Mouse (Mus musculus) MEL (cell line): ENCODE measurements around the gene Mib2. TPM values are rescaled to one million over a fixed set of nuclear protein-coding genes. Genes with fewer than 3 reads are reported as not detected.

ENCODE experiments used
- DNase-seq: peaks from one replicate; pipeline ENCODE4 v3.0.0; 2011; ENCODE audit warnings: low read depth, low spot score
- H3K27ac ChIP-seq: 2 replicates; pipeline ENCODE4 v1.5.1; 2012; ENCODE audit warnings: low read depth, mild to moderate bottlenecking, control low read depth, low read length, moderate library complexity; ENCODE audit not compliant: control insufficient read depth
- H3K27me3 ChIP-seq, 2 experiments: fragments of 150-350 bp in 1 of 2; sonication (generic) in 1 of 2; 2 replicates each; pipeline ENCODE4 v1.6.1; 2012; ENCODE audit warnings: low read length in 2 of 2, mild to moderate bottlenecking in 2 of 2, improper control_type of control experiment in 1 of 2, moderate library complexity in 1 of 2; ENCODE audit not compliant: insufficient read depth in 2 of 2, control insufficient read depth in 1 of 2
- H3K36me3 ChIP-seq, 2 experiments: 2 replicates each; pipeline ENCODE4 v1.6.1; 2012 to 2014; ENCODE audit warnings: low read length in 2 of 2, improper control_type of control experiment in 1 of 2, inconsistent platforms in 1 of 2, mild to moderate bottlenecking in 1 of 2; ENCODE audit not compliant: insufficient read depth in 2 of 2, control insufficient read depth in 1 of 2
- H3K4me1 ChIP-seq, 2 experiments: fragments of 150-350 bp in 1 of 2; sonication (generic) in 1 of 2; 2 replicates each; pipeline ENCODE4 v1.6.1; 2012; ENCODE audit warnings: low read length in 2 of 2, improper control_type of control experiment in 1 of 2, mild to moderate bottlenecking in 1 of 2; ENCODE audit not compliant: insufficient read depth in 2 of 2, control insufficient read depth in 1 of 2
- H3K4me3 ChIP-seq, 2 experiments: fragments of 150-350 bp in 1 of 2; sonication (generic) in 1 of 2; 2 replicates each; pipeline ENCODE4 v1.5.1; 2012; ENCODE audit warnings: low read depth in 2 of 2, low read length in 2 of 2, mild to moderate bottlenecking in 2 of 2, moderate library complexity in 2 of 2, control low read depth in 1 of 2, improper control_type of control experiment in 1 of 2; ENCODE audit not compliant: control insufficient read depth in 1 of 2, insufficient read depth in 1 of 2
- H3K79me2 ChIP-seq: 2 replicates; pipeline ENCODE4 v1.6.1; 2012; ENCODE audit warnings: mild to moderate bottlenecking, low read length, moderate library complexity; ENCODE audit not compliant: control insufficient read depth, poor library complexity, insufficient read depth
- H3K9ac ChIP-seq: 2 replicates; pipeline ENCODE4 v1.6.1; 2012; ENCODE audit warnings: low read depth, mild to moderate bottlenecking, control low read depth, low read length, moderate library complexity; ENCODE audit not compliant: control insufficient read depth, poor library complexity, severe bottlenecking
- H3K9me3 ChIP-seq: fragments of 150-350 bp; sonication (generic); replicated peaks from 2 replicates; pipeline ENCODE4 v1.6.1; 2012; ENCODE audit warnings: mild to moderate bottlenecking, low read length, improper control_type of control experiment, moderate library complexity; ENCODE audit not compliant: insufficient read depth
- BHLHE40 ChIP-seq: IDR thresholded peaks from 2 replicates; pipeline ENCODE4 v1.6.1; 2012; ENCODE audit warnings: low read depth, mild to moderate bottlenecking, inconsistent platforms, low read length, improper control_type of control experiment, borderline replicate concordance
- CHD1 ChIP-seq: IDR thresholded peaks from 2 replicates; pipeline ENCODE4 v1.6.1; 2012; ENCODE audit warnings: low read depth, mild to moderate bottlenecking, inconsistent platforms, low read length, improper control_type of control experiment
- CHD2 ChIP-seq: IDR thresholded peaks from 2 replicates; pipeline ENCODE4 v1.6.1; 2011; ENCODE audit warnings: low read length, improper control_type of control experiment
- CTCF ChIP-seq, 3 experiments: IDR thresholded peaks in 2 of 3; conservative IDR thresholded peaks in 1 of 3; 2 replicates each; pipeline ENCODE4 v1.5.1; 2011 to 2012; ENCODE audit warnings: low read length in 3 of 3, low read depth in 2 of 3, mild to moderate bottlenecking in 2 of 3, improper control_type of control experiment in 1 of 3, inconsistent platforms in 1 of 3, mixed read lengths in 1 of 3, moderate library complexity in 1 of 3; ENCODE audit not compliant: control insufficient read depth in 1 of 3, insufficient read depth in 1 of 3, poor library complexity in 1 of 3, severe bottlenecking in 1 of 3
- ELF1 ChIP-seq: IDR thresholded peaks from 2 replicates; pipeline ENCODE4 v1.6.1; 2014; ENCODE audit warnings: low read depth, mild to moderate bottlenecking, inconsistent platforms, low read length, improper control_type of control experiment, moderate library complexity
- EP300 ChIP-seq, 2 experiments: IDR thresholded peaks; 2 replicates each; pipeline ENCODE4 v1.6.1; 2011; ENCODE audit warnings: improper control_type of control experiment in 2 of 2, low read length in 2 of 2, low read depth in 1 of 2, mild to moderate bottlenecking in 1 of 2
- GABPA ChIP-seq: IDR thresholded peaks from 2 replicates; pipeline ENCODE4 v1.6.1; 2012; ENCODE audit warnings: low read depth, mild to moderate bottlenecking, inconsistent platforms, low read length, improper control_type of control experiment, moderate library complexity
- HCFC1 ChIP-seq: IDR thresholded peaks from 2 replicates; pipeline ENCODE4 v1.6.1; 2012; ENCODE audit warnings: low read depth, mild to moderate bottlenecking, inconsistent platforms, low read length, improper control_type of control experiment, moderate library complexity
- JUND ChIP-seq: IDR thresholded peaks from 2 replicates; pipeline ENCODE4 v1.6.1; 2011; ENCODE audit warnings: low read depth, mild to moderate bottlenecking, improper control_type of control experiment, low read length
- KAT2A ChIP-seq: conservative IDR thresholded peaks from 2 replicates; pipeline ENCODE4 v1.6.1; 2012; ENCODE audit warnings: low read depth, low read length, improper control_type of control experiment, inconsistent platforms
- MAX ChIP-seq: IDR thresholded peaks from 2 replicates; pipeline ENCODE4 v1.6.1; 2011; ENCODE audit warnings: low read length, improper control_type of control experiment
- MAZ ChIP-seq: IDR thresholded peaks from 2 replicates; pipeline ENCODE4 v1.6.1; 2012; ENCODE audit warnings: low read depth, mild to moderate bottlenecking, inconsistent platforms, low read length, improper control_type of control experiment
- MXI1 ChIP-seq: IDR thresholded peaks from 2 replicates; pipeline ENCODE4 v1.6.1; 2011; ENCODE audit warnings: mild to moderate bottlenecking, low read depth, low read length, improper control_type of control experiment
- MYB ChIP-seq: IDR thresholded peaks from 2 replicates; pipeline ENCODE4 v1.6.1; 2011; ENCODE audit warnings: mild to moderate bottlenecking, low read depth, low read length, improper control_type of control experiment
- MYC ChIP-seq: IDR thresholded peaks from 2 replicates; pipeline ENCODE4 v1.6.1; 2011; ENCODE audit warnings: low read depth, mild to moderate bottlenecking, low read length, improper control_type of control experiment, moderate library complexity
- NELFE ChIP-seq: IDR thresholded peaks from 2 replicates; pipeline ENCODE4 v1.6.1; 2011; ENCODE audit warnings: low read depth, low read length, improper control_type of control experiment
- NRF1 ChIP-seq: IDR thresholded peaks from 2 replicates; pipeline ENCODE4 v1.6.1; 2014; ENCODE audit warnings: low read depth, mild to moderate bottlenecking, inconsistent platforms, low read length, improper control_type of control experiment, moderate library complexity; ENCODE audit not compliant: poor library complexity, insufficient read depth, severe bottlenecking
- POLR2A ChIP-seq, 2 experiments: IDR thresholded peaks; 2 replicates each; pipeline ENCODE4 v1.6.1; 2011 to 2012; ENCODE audit warnings: low read length in 2 of 2, mild to moderate bottlenecking in 2 of 2, control low read depth in 1 of 2, improper control_type of control experiment in 1 of 2, low read depth in 1 of 2, moderate library complexity in 1 of 2; ENCODE audit not compliant: control insufficient read depth in 1 of 2, insufficient read depth in 1 of 2, poor library complexity in 1 of 2
- POLR2AphosphoS2 ChIP-seq: IDR thresholded peaks from 2 replicates; pipeline ENCODE4 v1.6.1; 2011; ENCODE audit warnings: low read length, improper control_type of control experiment
- POLR2AphosphoS5 ChIP-seq: IDR thresholded peaks from 2 replicates; pipeline ENCODE4 v1.6.1; 2012; ENCODE audit warnings: low read depth, borderline replicate concordance, mild to moderate bottlenecking, inconsistent platforms, low read length, moderate library complexity, mixed read lengths
- RAD21 ChIP-seq: IDR thresholded peaks from 2 replicates; pipeline ENCODE4 v1.6.1; 2011; ENCODE audit warnings: mild to moderate bottlenecking, low read depth, low read length, improper control_type of control experiment
- RCOR1 ChIP-seq: IDR thresholded peaks from 2 replicates; pipeline ENCODE4 v1.6.1; 2012; ENCODE audit warnings: low read depth, mild to moderate bottlenecking, inconsistent platforms, low read length, improper control_type of control experiment
- SIN3A ChIP-seq: IDR thresholded peaks from 2 replicates; pipeline ENCODE4 v1.6.1; 2012; ENCODE audit warnings: low read length, improper control_type of control experiment, inconsistent platforms
- SMC3 ChIP-seq: IDR thresholded peaks from 2 replicates; pipeline ENCODE4 v1.6.1; 2011; ENCODE audit warnings: low read depth, low read length, improper control_type of control experiment
- TAL1 ChIP-seq: IDR thresholded peaks from 2 replicates; pipeline ENCODE4 v1.6.1; 2012; ENCODE audit warnings: mild to moderate bottlenecking, inconsistent platforms, low read length, moderate library complexity, mixed read lengths
- TBP ChIP-seq: IDR thresholded peaks from 2 replicates; pipeline ENCODE4 v1.8.0; 2011; ENCODE audit warnings: low read depth, low read length, improper control_type of control experiment
- TCF12 ChIP-seq: IDR thresholded peaks from 2 replicates; pipeline ENCODE4 v1.6.1; 2014; ENCODE audit warnings: low read depth, mild to moderate bottlenecking, inconsistent platforms, low read length, improper control_type of control experiment, moderate library complexity
- UBTF ChIP-seq: IDR thresholded peaks from 2 replicates; pipeline ENCODE4 v1.6.1; 2012; ENCODE audit warnings: low read depth, mild to moderate bottlenecking, inconsistent platforms, low read length, improper control_type of control experiment, moderate library complexity, borderline replicate concordance; ENCODE audit not compliant: insufficient read depth
- USF1 ChIP-seq: IDR thresholded peaks from 2 replicates; pipeline ENCODE4 v1.6.1; 2014; ENCODE audit warnings: low read depth, mild to moderate bottlenecking, inconsistent platforms, low read length, improper control_type of control experiment, moderate library complexity
- USF2 ChIP-seq, 2 experiments: IDR thresholded peaks; 2 replicates each; pipeline ENCODE4 v1.6.1; 2011 to 2012; ENCODE audit warnings: improper control_type of control experiment in 2 of 2, low read length in 2 of 2, borderline replicate concordance in 1 of 2, inconsistent platforms in 1 of 2, low read depth in 1 of 2, mild to moderate bottlenecking in 1 of 2; ENCODE audit not compliant: insufficient read depth in 1 of 2
- ZC3H11A ChIP-seq: IDR thresholded peaks from 2 replicates; pipeline ENCODE4 v1.6.1; 2012; ENCODE audit warnings: low read depth, mild to moderate bottlenecking, inconsistent platforms, low read length, improper control_type of control experiment
- ZKSCAN1 ChIP-seq: IDR thresholded peaks from 2 replicates; pipeline ENCODE4 v1.6.1; 2012; ENCODE audit warnings: low read depth, mild to moderate bottlenecking, inconsistent platforms, low read length, improper control_type of control experiment, moderate library complexity
- ZMIZ1 ChIP-seq: IDR thresholded peaks from 2 replicates; pipeline ENCODE4 v1.6.1; 2012; ENCODE audit warnings: low read depth, mild to moderate bottlenecking, inconsistent platforms, low read length, improper control_type of control experiment, moderate library complexity
- ZNF384 ChIP-seq: IDR thresholded peaks from 2 replicates; pipeline ENCODE4 v1.6.1; 2012; ENCODE audit warnings: low read depth, mild to moderate bottlenecking, inconsistent platforms, low read length, improper control_type of control experiment
- polyA plus RNA-seq, 2 experiments: library from polyadenylated mRNA; stranded (reverse) in 1 of 2; unstranded in 1 of 2; fragments of >175 nt in 1 of 2; fragments of >200 nt in 1 of 2; gene quantifications; 2 replicates each; pipeline versions ENCODE4 v1.2.1 to v1.2.4; 2012; ENCODE audit warnings: low replicate concordance in 2 of 2, low read depth in 1 of 2; ENCODE audit not compliant: insufficient read length in 2 of 2, insufficient read depth in 1 of 2, missing spikeins in 1 of 2
- total RNA-seq: library from RNA; depleted of rRNA; stranded (reverse); fragments of 300-350 nt; gene quantifications from 2 replicates; pipeline ENCODE4 v1.2.3, GENCODE M21; 2012

Mib2 gene
- total and polyA plus RNA-seq, 3 experiments: 21.4 to 38.3 TPM; not detected in 1

DNA sequence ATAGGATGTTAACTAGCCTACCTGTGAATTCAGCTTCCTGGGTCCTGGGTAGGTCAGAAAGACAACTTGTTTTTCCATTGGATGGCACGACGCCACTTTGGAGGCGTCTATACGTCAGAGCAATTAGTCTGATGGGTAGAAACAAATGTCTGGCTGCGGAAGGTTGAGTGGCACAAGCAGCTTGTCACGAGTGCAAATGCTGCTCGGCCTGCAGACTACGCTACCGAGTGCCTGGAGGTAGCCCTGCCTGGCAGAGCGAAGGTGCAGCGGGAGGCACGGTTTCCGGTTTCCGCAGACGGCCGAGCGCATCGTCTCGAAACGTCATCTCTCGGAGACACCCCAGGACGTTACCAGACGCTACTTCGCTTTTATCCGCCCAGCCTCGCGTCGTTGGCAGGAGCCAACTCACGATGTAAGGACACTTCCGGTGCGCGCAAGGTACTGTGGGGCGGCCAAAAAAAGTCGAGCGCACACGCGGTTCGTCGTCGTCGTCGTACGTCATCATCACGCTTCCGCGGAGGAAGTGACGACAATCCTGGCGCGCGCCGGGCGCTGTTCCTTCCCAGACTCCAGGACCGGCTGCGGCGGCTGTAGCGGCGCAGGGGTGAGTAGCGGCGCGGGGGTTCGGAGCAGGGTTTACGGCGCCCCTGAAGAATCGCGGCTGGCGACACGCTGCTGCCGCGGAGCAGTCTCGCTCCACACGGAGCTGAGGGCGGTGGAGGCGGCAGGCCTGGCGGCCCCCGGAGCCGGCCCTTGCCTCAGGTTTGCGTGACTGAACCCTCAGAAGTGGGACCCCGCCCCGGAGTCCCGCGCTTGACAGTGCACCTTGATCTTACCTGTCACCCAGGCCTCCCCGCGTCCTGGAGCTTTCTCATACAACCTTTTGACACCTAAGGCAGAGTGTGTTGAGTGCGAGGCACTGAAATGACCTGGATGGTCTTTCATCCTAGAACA, 44.4 kb downstream of the Mib2 start, which contains the start of gene Cdk11b:
TSS of gene Cdk11b (plus strand) at position 517 of the 954 bp plus-strand sequence.
- peaks cover 7 to 15% of the 10 kb centered on the region in 2 experiments for H3K36me3 ChIP-seq
- peak within 1 kb of the TSS; percentile 86 to 99 for H3K4me3 ChIP-seq
- H3K4me1 ChIP-seq: peaks cover 3% of the 10 kb centered on the region in 2 experiments; a peak in 3 of 4 replicates
- peaks cover 10% of the 10 kb centered on the region for H3K79me2 ChIP-seq
- DNase-seq: peak; percentile 100
- peak within 1 kb of the TSS; percentile 93 for H3K27ac ChIP-seq
- no peaks in the 10 kb centered on the region for H3K9me3 ChIP-seq
- no peaks in the 10 kb centered on the region for H3K27me3 ChIP-seq
- peak within 1 kb of the TSS; percentile 81 for H3K9ac ChIP-seq
- TF ChIP-seq RCOR1: 0 out of 2 replicates have a peak, but pooled peaks have one; percentile 40
- TF ChIP-seq NELFE: peak; percentile 93
- peak in 1 of 2 experiments; percentile 54; a peak in 2 of 4 replicates for TF ChIP-seq EP300 (IDR thresholded peaks at IDR 0.05; ENCODE audit: low read depth in 1 of 2, low read length in 2 of 2)
- peak; percentile 94 for TF ChIP-seq MXI1
- TF ChIP-seq JUND: no peak
- peak; percentile 49; the same call in 1 of the 2 replicates for TF ChIP-seq BHLHE40
- peak; percentile 94 for TF ChIP-seq ELF1
- TF ChIP-seq UBTF: no peak
- peak; percentile 32 for TF ChIP-seq CHD2
- peak; percentile 65; the same call in 1 of the 2 replicates for TF ChIP-seq TBP
- TF ChIP-seq CTCF (IDR thresholded peaks at IDR 0.05 in 2 of 3, conservative IDR thresholded peaks at IDR 0.05 in 1 of 3; ENCODE audit: control insufficient read depth in 1 of 3, insufficient read depth in 1 of 3, low read depth in 2 of 3, low read length in 3 of 3, poor library complexity in 1 of 3, severe bottlenecking in 1 of 3): no peak
- peak; percentile 51; the same call in 1 of the 2 replicates for TF ChIP-seq USF1
- TF ChIP-seq ZNF384: peak; percentile 89
- peak; percentile 86; the same call in 1 of the 2 replicates for TF ChIP-seq MAZ
- no peak for TF ChIP-seq ZKSCAN1
- TF ChIP-seq CHD1: no peak
- peak; percentile 73 to 96 for TF ChIP-seq POLR2A (IDR thresholded peaks at IDR 0.05; ENCODE audit: control insufficient read depth in 1 of 2, insufficient read depth in 1 of 2, low read depth in 1 of 2, low read length in 2 of 2, poor library complexity in 1 of 2)
- peak; percentile 89 for TF ChIP-seq KAT2A
- peak; percentile 51; the same call in 1 of the 2 replicates for TF ChIP-seq MYB
- TF ChIP-seq ZC3H11A: peak; percentile 29; the same call in 1 of the 2 replicates
- peak; percentile 95 for TF ChIP-seq SIN3A
- TF ChIP-seq GABPA: peak; percentile 55; the same call in 1 of the 2 replicates
- no peak for TF ChIP-seq USF2 (IDR thresholded peaks at IDR 0.05; ENCODE audit: borderline replicate concordance in 1 of 2, insufficient read depth in 1 of 2, low read depth in 1 of 2, low read length in 2 of 2)
- TF ChIP-seq POLR2AphosphoS5: 0 out of 2 replicates have a peak, but pooled peaks have one; percentile 26
- TF ChIP-seq MYC: peak; percentile 91
- TF ChIP-seq RAD21: no peak
- peak; percentile 62 for TF ChIP-seq TCF12
- peak; percentile 56; the same call in 1 of the 2 replicates for TF ChIP-seq NRF1
- TF ChIP-seq TAL1: no peak
- peak; percentile 96 for TF ChIP-seq HCFC1
- TF ChIP-seq ZMIZ1: peak; percentile 85; the same call in 1 of the 2 replicates
- TF ChIP-seq MAX: peak; percentile 88
- peak; percentile 74; the same call in 1 of the 2 replicates for TF ChIP-seq POLR2AphosphoS2
- TF ChIP-seq SMC3: peak; percentile 27; the same call in 1 of the 2 replicates
